Mouse (Mus musculus) thymus, adult 2 months (tissue): ENCODE results near the gene Zbtb42. TPM values are rescaled to one million over a fixed set of nuclear protein-coding genes. Genes with fewer than 3 reads are reported as not detected.

Source experiments
- DNase-seq: peaks from one replicate; pipeline ENCODE4 v3.0.0; 2021
- H3K27ac ChIP-seq: fragments of 200-500 bp; 2 replicates; pipeline ENCODE4 v1.5.1; 2012; ENCODE audit warnings: low read length, control low read depth; ENCODE audit not compliant: control insufficient read depth, insufficient read depth
- H3K27me3 ChIP-seq: fragments of 200-500 bp; 2 replicates; pipeline ENCODE4 v1.6.1; 2012; ENCODE audit warnings: mild to moderate bottlenecking, low read length, moderate library complexity, mixed read lengths; ENCODE audit not compliant: control insufficient read depth, insufficient read depth
- H3K36me3 ChIP-seq: fragments of 200-500 bp; 2 replicates; pipeline ENCODE4 v1.6.1; 2012; ENCODE audit warnings: mild to moderate bottlenecking, low read length, moderate library complexity; ENCODE audit not compliant: control insufficient read depth, insufficient read depth
- H3K4me1 ChIP-seq: fragments of 200-500 bp; replicated peaks from 2 replicates; pipeline ENCODE4 v1.6.1; 2012; ENCODE audit warnings: low read length; ENCODE audit not compliant: control insufficient read depth, insufficient read depth
- H3K4me3 ChIP-seq: fragments of 200-500 bp; 2 replicates; pipeline ENCODE4 v1.5.1; 2012; ENCODE audit warnings: mild to moderate bottlenecking, low read length, control low read depth, moderate library complexity; ENCODE audit not compliant: control insufficient read depth, insufficient read depth
- CTCF ChIP-seq: fragments of 200-500 bp; IDR thresholded peaks from 2 replicates; pipeline ENCODE4 v1.5.1; 2012; ENCODE audit warnings: mild to moderate bottlenecking, control low read depth, low read length, moderate library complexity, borderline replicate concordance; ENCODE audit not compliant: control insufficient read depth, poor library complexity, insufficient read depth; ENCODE audit errors: extremely low read depth
- POLR2A ChIP-seq: fragments of 200-500 bp; IDR thresholded peaks from 2 replicates; pipeline ENCODE4 v1.6.1; 2012; ENCODE audit warnings: mild to moderate bottlenecking, low read length, control low read depth, moderate library complexity; ENCODE audit not compliant: control insufficient read depth, poor library complexity, insufficient read depth; ENCODE audit errors: extremely low read depth
- WGBS: fragments of 180-500 bp; shearing (Covaris S2); methylation state at CpG from one replicate; pipeline ENCODE4 v1.1.7; 2018; 5-methylcytosine and 5-hydroxymethylcytosine counted together
- polyA plus RNA-seq: library from polyadenylated mRNA; depleted of rRNA; stranded (reverse); fragments of >200 nt; gene quantifications from 2 replicates; pipeline ENCODE4 v1.2.3, GENCODE M21; 2012; rRNA removed

Zbtb42 gene
- 15.9 and 17.8 TPM in 2 replicates for polyA plus RNA-seq

- H3K27ac ChIP-seq, result no peak within 1 kb of the TSS
These were observed at the start of gene Zbtb42 for GRCm38 (mm10) chr12:112678555-112679026. Gene Zbtb42 (plus strand): TSS chr12:112678828.

GRCm38 (mm10) chr12:112628928-112629721, 49.5 kb upstream of the Zbtb42 start:
- DNase-seq, result peak; percentile 73
- H3K27me3 ChIP-seq, result no peaks in the 10 kb centered on the region
- H3K27ac ChIP-seq, result no peak overlapping the region
- peak overlapping the region; percentile 17 for H3K4me3 ChIP-seq
- WGBS, result 21% methylated on average over 19 of the region's 19 CpGs
- no peaks in the 10 kb centered on the region for H3K36me3 ChIP-seq
- peaks cover 36% of the 10 kb centered on the region for H3K4me1 ChIP-seq
- no peak for TF ChIP-seq POLR2A

More at GRCm38 (mm10) chr12:112678555-112679026, at the start of gene Zbtb42:
- peaks cover 4% of the 10 kb centered on the region; the same call in 1 of the 2 replicates for H3K27me3 ChIP-seq
- TF ChIP-seq CTCF (peak; percentile 24; the same call in 1 of the 2 replicates), POLR2A (no peak; the same call in 1 of the 2 replicates)
- no peaks in the 10 kb centered on the region for H3K36me3 ChIP-seq
- H3K4me3 ChIP-seq, result peak within 1 kb of the TSS; percentile 93
- WGBS, result 3% methylated on average over 60 of the region's 60 CpGs
- peak; percentile 41 for DNase-seq
- H3K4me1 ChIP-seq, result peaks cover 29% of the 10 kb centered on the region

- H3K27ac ChIP-seq, result no peak overlapping the region
- TF ChIP-seq POLR2A, result no peak
- no peak for TF ChIP-seq CTCF
- peaks cover 36% of the 10 kb centered on the region for H3K4me1 ChIP-seq
- H3K36me3 ChIP-seq, result no peaks in the 10 kb centered on the region
- no peak overlapping the region for H3K4me3 ChIP-seq
- DNase-seq, result no peak
- 96% methylated on average over 12 of the region's 12 CpGs for WGBS
- no peaks in the 10 kb centered on the region for H3K27me3 ChIP-seq
These were observed 48.6 kb upstream of the Zbtb42 start for GRCm38 (mm10) chr12:112630029-112630428.

- no peak for DNase-seq
- TF ChIP-seq POLR2A (no peak), CTCF (no peak)
- Histone ChIP-seq H3K27me3 (no peaks in the 10 kb centered on the region), H3K4me3 (no peak overlapping the region), H3K27ac (no peak overlapping the region), H3K36me3 (no peaks in the 10 kb centered on the region), H3K4me1 (peaks cover 36% of the 10 kb centered on the region)
- WGBS, result 89% methylated on average over 5 of the region's 5 CpGs
These were observed 47.8 kb upstream of the Zbtb42 start for GRCm38 (mm10) chr12:112630796-112631195.

- WGBS, result 57% methylated on average over 1 of the region's 1 CpGs
- H3K36me3 ChIP-seq, result no peaks in the 10 kb centered on the region
- no peak for DNase-seq
- H3K27ac ChIP-seq, result no peak overlapping the region
- H3K4me1 ChIP-seq, result peaks cover 29% of the 10 kb centered on the region
- no peaks in the 10 kb centered on the region for H3K27me3 ChIP-seq
- TF ChIP-seq CTCF (no peak), POLR2A (no peak)
- H3K4me3 ChIP-seq, result no peak overlapping the region
These were observed 47.2 kb upstream of the Zbtb42 start for GRCm38 (mm10) chr12:112631472-112631871.

GRCm38 (mm10) chr12:112632084-112632777, 46.4 kb upstream of the Zbtb42 start:
- TF ChIP-seq POLR2A (no peak), CTCF (no peak)
- no peaks in the 10 kb centered on the region for H3K27me3 ChIP-seq
- no peak for DNase-seq
- no peaks in the 10 kb centered on the region for H3K36me3 ChIP-seq
- 95% methylated on average over 11 of the region's 11 CpGs for WGBS
- H3K4me1 ChIP-seq, result peaks cover 28% of the 10 kb centered on the region
- H3K27ac ChIP-seq, result no peak overlapping the region
- no peak overlapping the region for H3K4me3 ChIP-seq
